Mouse (Mus musculus) lung, adult 2 months (tissue): ENCODE results near the gene Foxe1.

Source experiments
- CTCF ChIP-seq: fragments of 200-500 bp; IDR thresholded peaks from 2 replicates; pipeline ENCODE4 v1.5.1; 2011; ENCODE audit warnings: mild to moderate bottlenecking, low read length, control low read depth; ENCODE audit not compliant: insufficient read depth
- POLR2A ChIP-seq: fragments of 200-500 bp; IDR thresholded peaks from 2 replicates; pipeline ENCODE4 v1.6.1; 2011; ENCODE audit warnings: low read depth, mild to moderate bottlenecking, control low read depth, low read length, borderline replicate concordance; ENCODE audit errors: extremely low read depth

DNA sequence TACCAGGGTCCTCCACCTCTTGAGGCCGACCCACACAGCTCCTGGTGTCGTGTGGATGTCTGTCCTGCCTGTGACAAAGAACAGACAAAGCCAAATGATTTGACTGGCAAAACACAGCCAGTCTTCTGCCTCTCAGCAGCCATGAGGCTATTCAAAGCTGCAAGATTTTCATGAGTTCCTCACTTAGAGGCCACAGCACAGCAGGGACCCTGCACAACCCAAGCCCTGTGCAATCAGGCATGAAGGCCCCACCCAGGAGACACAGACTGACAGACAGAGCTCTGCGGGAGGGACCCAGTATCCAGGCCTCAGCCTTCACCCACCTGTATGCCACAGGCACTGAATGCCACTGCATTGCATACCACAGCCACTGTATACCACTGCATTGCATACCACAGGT is 14.5 kb upstream of the Foxe1 start:
- TF ChIP-seq POLR2A = no peak
- TF ChIP-seq CTCF = no peak
